Mouse (Mus musculus) embryonic facial prominence, embryonic 11.5 days (tissue): ENCODE results near the gene Col5a1. TPM values are rescaled to one million over a fixed set of nuclear protein-coding genes. Genes with fewer than 3 reads are reported as not detected.

ENCODE experiments used
- ATAC-seq: fragments of 200-750 bp; cut with Nextera tagmentation; replicated peaks from 2 replicates; pipeline ENCODE4 v1.8.0; 2017; ENCODE audit warnings: low read depth; ENCODE audit not compliant: insufficient number of reproducible peaks, low FRiP score, low TSS enrichment
- DNase-seq: peaks from one replicate; pipeline ENCODE4 v3.0.0-alpha.2; 2015; ENCODE audit warnings: low spot score
- H3K27ac ChIP-seq: fragments of 300-500 bp; sonication (generic); replicated peaks from 2 replicates; pipeline ENCODE4 v1.5.1; 2014; ENCODE audit warnings: mild to moderate bottlenecking, low read depth, low read length, control low read depth
- H3K27me3 ChIP-seq: fragments of 300-500 bp; sonication (generic); 2 replicates; pipeline ENCODE4 v1.6.1; 2014; ENCODE audit warnings: mild to moderate bottlenecking, low read length, moderate library complexity, mixed read lengths; ENCODE audit not compliant: control insufficient read depth, insufficient read depth
- H3K36me3 ChIP-seq: fragments of 300-500 bp; sonication (generic); replicated peaks from 2 replicates; pipeline ENCODE4 v1.6.1; 2014; ENCODE audit warnings: low read depth, mild to moderate bottlenecking, low read length, moderate library complexity, mixed read lengths; ENCODE audit not compliant: control insufficient read depth, insufficient read depth
- H3K4me1 ChIP-seq: fragments of 300-500 bp; sonication (generic); 2 replicates; pipeline ENCODE4 v1.6.1; 2014; ENCODE audit warnings: low read length, mixed read lengths; ENCODE audit not compliant: control insufficient read depth, insufficient read depth
- H3K4me2 ChIP-seq: fragments of 300-500 bp; sonication (generic); 2 replicates; pipeline ENCODE4 v1.6.1; 2014; ENCODE audit warnings: low read depth, mild to moderate bottlenecking, control low read depth, low read length, moderate library complexity
- H3K4me3 ChIP-seq: fragments of 300-500 bp; sonication (generic); 2 replicates; pipeline ENCODE4 v1.5.1; 2014; ENCODE audit warnings: low read depth, low read length, control low read depth
- H3K9ac ChIP-seq: fragments of 300-500 bp; sonication (generic); replicated peaks from 2 replicates; pipeline ENCODE4 v1.6.1; 2014; ENCODE audit warnings: mild to moderate bottlenecking, control low read depth, low read length
- H3K9me3 ChIP-seq: fragments of 300-500 bp; sonication (generic); replicated peaks from 2 replicates; pipeline ENCODE4 v1.6.1; 2016; ENCODE audit warnings: mild to moderate bottlenecking, low read length, inconsistent platforms, mixed read lengths; ENCODE audit not compliant: control insufficient read depth
- WGBS: fragments of 180-500 bp; shearing (Covaris S2); extraction: QIAGEN DNeasy Blood & Tissue Kit; methylation state at CpG from one replicate; pipeline ENCODE4 v1.1.7; 2014; 5-methylcytosine and 5-hydroxymethylcytosine counted together
- polyA plus RNA-seq: library from polyadenylated mRNA; unstranded; fragments of >200 nt; fragmentation: Nextera tagmentation; extraction: Ambion mirVana; gene quantifications from 2 replicates; pipeline ENCODE4 v1.2.1, GENCODE M21; 2014

Gene Col5a1
- polyA plus RNA-seq, 1 experiment from 2014 or later = 29.0 TPM

- H3K36me3 ChIP-seq = no peaks in the 10 kb centered on the region
Measured at GRCm38 (mm10) chr2:27961190-27961589, 75.0 kb downstream of the Col5a1 start.

GRCm38 (mm10) chr2:27962406-27962805 is 76.2 kb downstream of the Col5a1 start:
- H3K36me3 ChIP-seq = no peaks in the 10 kb centered on the region
- no peaks in the 10 kb centered on the region for H3K4me1 ChIP-seq
- no peaks in the 10 kb centered on the region for H3K9me3 ChIP-seq
- 88% methylated on average over 3 of the region's 3 CpGs for WGBS
- no peak overlapping the region for H3K27ac ChIP-seq
- ATAC-seq = no peak
- no peak overlapping the region for H3K4me3 ChIP-seq
- DNase-seq = no peak
- H3K4me2 ChIP-seq = no peak overlapping the region
- H3K27me3 ChIP-seq = no peaks in the 10 kb centered on the region
- H3K9ac ChIP-seq = no peak overlapping the region

More at GRCm38 (mm10) chr2:27961190-27961589, 75.0 kb downstream of the Col5a1 start:
- Histone ChIP-seq H3K4me2 (no peak overlapping the region), H3K9ac (no peak overlapping the region), H3K9me3 (no peaks in the 10 kb centered on the region), H3K27ac (no peak overlapping the region), H3K27me3 (no peaks in the 10 kb centered on the region), H3K4me3 (no peak overlapping the region), H3K4me1 (no peaks in the 10 kb centered on the region)
- DNase-seq = no peak
- peak; percentile 57; the same call in 1 of the 2 replicates for ATAC-seq
- WGBS = 91% methylated on average over 2 of the region's 2 CpGs

GRCm38 (mm10) chr2:27969158-27969557 is 82.9 kb downstream of the Col5a1 start:
- 16% methylated on average over 6 of the region's 6 CpGs for WGBS
- H3K9me3 ChIP-seq = no peaks in the 10 kb centered on the region
- H3K4me3 ChIP-seq = no peak overlapping the region
- no peak overlapping the region for H3K4me2 ChIP-seq
- H3K9ac ChIP-seq = no peak overlapping the region
- no peak for ATAC-seq
- peak; percentile 69 for DNase-seq
- no peak overlapping the region for H3K27ac ChIP-seq
- no peaks in the 10 kb centered on the region for H3K27me3 ChIP-seq
- H3K36me3 ChIP-seq = no peaks in the 10 kb centered on the region; the same call in 1 of the 2 replicates
- H3K4me1 ChIP-seq = no peaks in the 10 kb centered on the region

- no peaks in the 10 kb centered on the region for H3K27me3 ChIP-seq
- 53% methylated on average over 3 of the region's 3 CpGs for WGBS
Measured at GRCm38 (mm10) chr2:27973840-27974239, 87.6 kb downstream of the Col5a1 start.

GRCm38 (mm10) chr2:27975786-27976185 is 89.6 kb downstream of the Col5a1 start:
- H3K9ac ChIP-seq = no peak overlapping the region
- H3K27ac ChIP-seq = no peak overlapping the region
- H3K36me3 ChIP-seq = no peaks in the 10 kb centered on the region; the same call in none of the 2 replicates
- H3K4me3 ChIP-seq = no peak overlapping the region
- H3K27me3 ChIP-seq = no peaks in the 10 kb centered on the region
- ATAC-seq (no peak), DNase-seq (no peak)
- WGBS = 59% methylated on average over 3 of the region's 3 CpGs
- H3K9me3 ChIP-seq = no peaks in the 10 kb centered on the region
- H3K4me1 ChIP-seq = no peaks in the 10 kb centered on the region
- no peak overlapping the region for H3K4me2 ChIP-seq

More at GRCm38 (mm10) chr2:27973840-27974239, 87.6 kb downstream of the Col5a1 start:
- no peak for ATAC-seq
- DNase-seq = peak; percentile 79
- Histone ChIP-seq H3K36me3 (no peaks in the 10 kb centered on the region; the same call in 1 of the 2 replicates), H3K9ac (no peak overlapping the region), H3K4me1 (no peaks in the 10 kb centered on the region), H3K9me3 (no peaks in the 10 kb centered on the region), H3K27ac (no peak overlapping the region), H3K4me2 (no peak overlapping the region), H3K4me3 (no peak overlapping the region)

GRCm38 (mm10) chr2:27976512-27976911 is 90.3 kb downstream of the Col5a1 start:
- no peaks in the 10 kb centered on the region for H3K9me3 ChIP-seq
- no peak for ATAC-seq
- no peak overlapping the region for H3K27ac ChIP-seq
- 82% methylated on average over 4 of the region's 4 CpGs for WGBS
- no peaks in the 10 kb centered on the region for H3K27me3 ChIP-seq
- H3K9ac ChIP-seq = no peak overlapping the region
- H3K4me1 ChIP-seq = no peaks in the 10 kb centered on the region
- H3K4me2 ChIP-seq = no peak overlapping the region
- DNase-seq = no peak
- no peaks in the 10 kb centered on the region; the same call in none of the 2 replicates for H3K36me3 ChIP-seq
- H3K4me3 ChIP-seq = no peak overlapping the region

- no peak overlapping the region for H3K4me2 ChIP-seq
- H3K27me3 ChIP-seq = no peaks in the 10 kb centered on the region
- WGBS = 89% methylated on average over 2 of the region's 2 CpGs
- H3K4me1 ChIP-seq = no peaks in the 10 kb centered on the region
- no peak for DNase-seq
- no peaks in the 10 kb centered on the region for H3K9me3 ChIP-seq
- H3K4me3 ChIP-seq = no peak overlapping the region
- H3K9ac ChIP-seq = no peak overlapping the region
- H3K27ac ChIP-seq = no peak overlapping the region
- no peaks in the 10 kb centered on the region; the same call in none of the 2 replicates for H3K36me3 ChIP-seq
- no peak for ATAC-seq
Measured at GRCm38 (mm10) chr2:27981066-27981465, 94.8 kb downstream of the Col5a1 start.

GRCm38 (mm10) chr2:27981621-27982535 is 95.7 kb downstream of the Col5a1 start:
- no peak overlapping the region for H3K27ac ChIP-seq
- H3K9me3 ChIP-seq = no peaks in the 10 kb centered on the region
- no peaks in the 10 kb centered on the region; the same call in none of the 2 replicates for H3K36me3 ChIP-seq
- DNase-seq = no peak
- no peak overlapping the region for H3K4me2 ChIP-seq
- H3K27me3 ChIP-seq = no peaks in the 10 kb centered on the region
- H3K4me1 ChIP-seq = no peaks in the 10 kb centered on the region
- no peak overlapping the region for H3K4me3 ChIP-seq
- H3K9ac ChIP-seq = no peak overlapping the region
- no peak for ATAC-seq
- 84% methylated on average over 14 of the region's 14 CpGs for WGBS
